Mouse (Mus musculus): Measurements from ENCODE around the gene Ddx24.
"Not testable (repeated sequence)": the region's sequence is repeated elsewhere in the genome, so short reads cannot be mapped to it uniquely, and the experiment has no call there.

The Ddx24 gene

GRCm38 (mm10) chr12:103425729-103426470 lies at the start of gene Ddx24:
TSS of gene Ddx24 (minus strand) at chr12:103425830.
- CTCF ChIA-PET, result interaction anchor here (0.5 to 0.7 kb wide), 2 partner anchors 69 to 282 kb away, joined by 3 to 4 read pairs; no protein-coding TSS in a partner anchor

GRCm38 (mm10) chr12:103474481-103474880 lies 48.9 kb upstream of the Ddx24 start:
- CTCF ChIA-PET, result no interaction called here

DNA sequence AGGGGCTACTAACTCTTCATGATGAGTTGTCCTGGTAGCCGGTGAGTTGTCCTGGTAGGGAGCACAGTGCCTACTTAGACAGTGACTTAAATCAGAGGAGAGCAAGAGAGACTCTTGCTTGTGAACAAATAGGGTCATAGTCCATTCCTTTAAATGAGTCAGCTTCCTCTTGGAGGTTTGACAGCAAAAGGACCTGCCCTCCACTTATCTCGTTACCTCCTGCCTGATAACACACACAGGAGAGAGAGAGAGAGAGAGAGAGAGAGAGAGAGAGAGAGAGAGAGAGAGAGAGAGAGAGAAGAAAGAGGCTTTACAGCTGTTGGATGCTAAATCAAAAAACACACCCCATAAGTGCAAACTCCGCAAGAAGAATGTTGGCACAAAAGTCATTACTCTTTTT lies 31.5 kb upstream of the Ddx24 start, which contains the start of gene Ifi27l2b:
Gene Ifi27l2b, minus strand, starts transcription at position 84 of the 400 bp plus-strand sequence.
- CTCF ChIA-PET, result no interaction called here

- CTCF ChIA-PET, result not testable (repeated sequence)
Measured at GRCm38 (mm10) chr12:103456727-103457126, 31.1 kb upstream of the Ddx24 start.

GRCm38 (mm10) chr12:103453361-103453760 lies 27.7 kb upstream of the Ddx24 start:
- CTCF ChIA-PET, result no interaction called here

- CTCF ChIA-PET, result interaction anchor here (0.7 to 2.2 kb wide), 2 partner anchors 11 to 123 kb away, joined by 6 read pairs; partner anchors contain the start of gene Ifi27
Measured at GRCm38 (mm10) chr12:103445060-103445459, 19.4 kb upstream of the Ddx24 start.

GRCm38 (mm10) chr12:103444261-103444660 lies 18.6 kb upstream of the Ddx24 start:
- CTCF ChIA-PET, result interaction anchor here (1.0 to 2.2 kb wide), 2 partner anchors 10 to 125 kb away, joined by 3 to 6 read pairs; partner anchors contain the start of gene Ifi27

GRCm38 (mm10) chr12:103443524-103443923 lies 17.9 kb upstream of the Ddx24 start, which contains the start of gene Ifi27l2a:
TSS of gene Ifi27l2a (minus strand) at chr12:103443680.
- CTCF ChIA-PET, result interaction anchor here (1.0 to 2.2 kb wide), 2 partner anchors 9 to 125 kb away, joined by 3 to 6 read pairs; partner anchors contain the start of gene Ifi27

GRCm38 (mm10) chr12:103437601-103438000 lies 12.0 kb upstream of the Ddx24 start:
- CTCF ChIA-PET, result interaction anchor here (0.7 kb wide), 1 partner anchor 18 kb away, joined by 3 read pairs; no protein-coding TSS in a partner anchor

DNA sequence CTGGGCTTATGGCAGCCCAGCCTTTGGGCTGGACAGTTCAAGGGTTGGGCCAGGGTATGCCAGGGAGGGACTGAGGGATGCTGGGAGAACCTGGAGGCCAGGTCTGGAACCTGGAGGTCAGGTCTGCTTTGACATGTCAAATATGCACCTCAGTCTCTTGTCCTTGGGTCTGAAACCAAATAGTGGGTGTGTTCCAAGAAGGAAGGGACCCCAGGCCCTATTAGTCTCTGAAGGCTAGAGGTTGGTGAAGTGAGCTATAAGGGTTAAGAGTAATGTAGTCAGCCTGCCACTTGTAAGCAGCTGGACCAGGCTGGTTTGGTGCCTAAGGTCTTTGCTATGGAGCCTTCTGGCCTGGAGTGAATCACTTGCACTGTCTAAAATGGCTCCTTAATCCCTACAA lies 9.2 kb upstream of the Ddx24 start:
- CTCF ChIA-PET, result interaction anchor here (1.2 kb wide), 1 partner anchor 9 kb away, joined by 6 read pairs; the partner anchor contains the start of gene Ifi27l2a

- CTCF ChIA-PET, result interaction anchor here (1.2 kb wide), 1 partner anchor 10 kb away, joined by 6 read pairs; the partner anchor contains the start of gene Ifi27l2a
Measured at GRCm38 (mm10) chr12:103433986-103434731, 8.5 kb upstream of the Ddx24 start, which contains the start of gene Ifi27. TSS of gene Ifi27 (plus strand) at chr12:103434211.

GRCm38 (mm10) chr12:103433430-103433829 lies 7.8 kb upstream of the Ddx24 start:
- CTCF ChIA-PET, result no interaction called here

GRCm38 (mm10) chr12:103426710-103427109 lies 1.1 kb upstream of the Ddx24 start:
- CTCF ChIA-PET, result no interaction called here

GRCm38 (mm10) chr12:103425016-103425728 lies 458 bp downstream of the Ddx24 start:
- CTCF ChIA-PET, result interaction anchor here (0.7 kb wide), 1 partner anchor 70 kb away, joined by 3 read pairs; no protein-coding TSS in a partner anchor

GRCm38 (mm10) chr12:103408144-103408543 lies 17.5 kb downstream of the Ddx24 start:
- CTCF ChIA-PET, result interaction anchor here (0.5 kb wide), 1 partner anchor 43 kb away, joined by 5 read pairs; no protein-coding TSS in a partner anchor

GRCm38 (mm10) chr12:103407720-103408119 lies 17.9 kb downstream of the Ddx24 start, which contains the start of gene 9330161L09Rik:
TSS of gene 9330161L09Rik (minus strand) at chr12:103407820.
- CTCF ChIA-PET, result interaction anchor here (0.5 kb wide), 1 partner anchor 43 kb away, joined by 5 read pairs; no protein-coding TSS in a partner anchor

DNA sequence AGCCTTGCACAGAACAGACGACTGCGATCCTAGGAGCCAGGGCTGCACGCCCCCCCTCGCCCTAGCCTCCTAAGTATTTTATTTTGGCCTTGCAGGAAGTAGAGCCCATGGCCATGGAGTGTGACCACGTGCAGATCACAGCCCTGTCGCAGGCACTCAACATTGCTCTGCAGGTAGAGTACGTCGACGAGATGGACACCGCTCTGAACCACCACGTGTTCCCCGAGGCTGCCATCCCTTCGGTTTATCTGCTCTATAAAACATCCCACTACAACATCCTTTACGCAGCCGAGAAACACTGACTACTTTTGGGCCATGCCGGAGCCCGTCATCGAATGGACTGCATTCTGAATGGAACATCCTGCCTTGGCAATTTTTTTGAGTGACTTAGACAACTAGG lies 21.5 kb downstream of the Ddx24 start:
- CTCF ChIA-PET, result no interaction called here

DNA sequence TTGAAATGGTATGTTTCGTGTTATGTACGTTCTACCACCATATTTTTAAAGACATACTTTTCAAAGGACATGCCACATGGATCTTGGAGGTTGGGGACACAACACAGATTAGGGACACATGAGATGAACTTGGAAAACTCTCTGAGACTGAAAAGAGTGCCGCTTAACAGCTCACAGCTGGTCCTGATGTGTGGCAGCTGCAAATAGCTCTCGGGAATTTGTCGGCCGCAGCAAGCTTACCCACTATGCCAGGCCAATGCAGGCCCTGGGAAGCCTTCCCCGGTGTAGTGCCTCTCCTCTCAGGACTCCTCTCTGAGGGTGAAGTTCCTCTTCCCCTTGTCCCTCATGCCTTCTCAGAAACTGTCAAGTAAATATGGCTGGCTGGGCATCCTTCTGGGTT lies 28.9 kb downstream of the Ddx24 start:
- CTCF ChIA-PET, result no interaction called here

DNA sequence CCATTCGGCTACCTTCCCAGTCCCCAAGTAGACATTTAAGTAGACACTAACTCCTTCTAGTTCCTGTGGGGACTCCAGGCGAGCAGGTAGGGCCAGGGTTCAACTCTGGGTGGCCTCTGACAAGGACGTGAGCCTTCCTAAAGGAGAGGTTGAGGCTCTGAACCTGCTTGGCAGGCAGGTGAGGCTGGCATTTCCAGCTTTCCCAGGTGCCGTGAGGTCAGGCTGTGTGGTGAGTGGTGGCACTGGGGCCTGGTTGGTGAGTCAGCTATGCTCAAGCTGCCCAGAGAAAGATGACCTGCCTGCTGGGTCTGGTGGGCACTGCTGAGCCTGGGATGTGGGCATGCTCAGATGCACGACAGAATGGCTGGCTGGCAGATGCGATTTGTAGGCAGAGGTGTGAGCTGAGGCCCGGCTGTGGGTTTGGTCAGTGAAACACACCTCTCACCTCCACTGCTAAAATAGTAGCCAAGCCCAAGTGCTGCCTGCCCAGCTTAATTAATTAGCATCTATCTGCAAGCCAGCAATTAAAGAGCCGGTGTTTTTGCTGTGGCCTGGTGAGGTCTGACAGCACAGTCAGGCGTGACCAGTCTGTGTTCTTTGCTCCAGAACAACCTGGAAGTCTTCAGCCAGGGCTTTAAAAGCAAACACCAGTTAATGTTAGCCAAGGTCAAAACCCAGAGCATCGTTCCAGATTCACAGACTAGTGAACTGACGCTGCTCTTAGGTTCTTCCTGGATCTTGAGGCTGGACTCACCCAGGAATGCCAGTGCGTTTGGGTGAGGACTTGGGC lies 29.9 kb downstream of the Ddx24 start:
- CTCF ChIA-PET, result no interaction called here

DNA sequence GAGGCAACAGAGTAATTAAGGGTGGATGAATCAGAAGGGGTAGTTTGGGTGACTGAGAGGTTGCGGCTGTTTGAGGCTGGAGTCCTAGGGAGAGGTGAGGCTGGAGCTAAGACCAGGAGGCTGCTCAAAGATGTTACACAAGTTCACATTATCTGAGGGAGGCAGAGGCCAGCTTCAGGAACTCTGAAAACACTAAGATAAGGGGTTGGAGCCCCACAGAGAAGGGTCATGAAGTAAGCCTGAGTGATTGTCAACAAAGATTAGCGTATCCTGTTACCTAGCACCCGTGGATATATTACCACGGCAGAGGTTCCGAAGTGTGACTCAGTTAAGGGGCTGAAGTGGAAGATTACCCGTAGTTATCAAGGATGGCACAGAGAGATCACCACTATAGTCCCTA lies 32.1 kb downstream of the Ddx24 start:
- CTCF ChIA-PET, result no interaction called here
